Mouse (Mus musculus): ENCODE data around the gene Tmem114. TPM values are rescaled to one million over a fixed set of nuclear protein-coding genes. Genes with fewer than 3 reads are reported as not detected.

Tmem114 gene
- 0.77 and 0.79 TPM in 2 replicates for polyA plus RNA-seq (2015; fragmentation: Nextera tagmentation; extraction: Ambion mirVana)

GRCm38 (mm10) chr16:8424971-8425330 is at the start of gene Tmem114:
Tmem114 (minus strand) TSS chr16:8425136.
- Histone ChIP-seq H3K9me3 (no peaks in the 10 kb centered on the region), H3K36me3 (no peaks in the 10 kb centered on the region), H3K4me1 (replicated peaks) (peaks cover 11% of the 10 kb centered on the region), H3K4me2 (peak within 1 kb of the TSS; percentile 96), H3K4me3 (peak within 1 kb of the TSS; percentile 44), H3K27me3 (peaks cover 46% of the 10 kb centered on the region), H3K9ac (peak within 1 kb of the TSS; percentile 36), H3K27ac (replicated peaks) (no peak within 1 kb of the TSS)
- ATAC-seq (ENCODE audit: low FRiP score, low read depth) = no peak
- 2% methylated on average over 16 of the region's 16 CpGs for WGBS

GRCm38 (mm10) chr16:8470603-8471481 is 45.9 kb upstream of the Tmem114 start, which contains the start of gene Mettl22:
Mettl22 (plus strand) TSS chr16:8470788.
- Histone ChIP-seq H3K4me2 (peak within 1 kb of the TSS; percentile 80), H3K36me3 (peaks cover 5% of the 10 kb centered on the region; the same call in 1 of the 2 replicates), H3K27ac (replicated peaks) (peak within 1 kb of the TSS; percentile 83), H3K9ac (peak within 1 kb of the TSS; percentile 80), H3K4me3 (peak within 1 kb of the TSS; percentile 87), H3K4me1 (replicated peaks) (peaks cover 14% of the 10 kb centered on the region), H3K27me3 (no peaks in the 10 kb centered on the region), H3K9me3 (no peaks in the 10 kb centered on the region)
- under 1% methylated on average over 48 of the region's 48 CpGs for WGBS
- peak; percentile 97 for ATAC-seq (ENCODE audit: low FRiP score, low read depth)

DNA sequence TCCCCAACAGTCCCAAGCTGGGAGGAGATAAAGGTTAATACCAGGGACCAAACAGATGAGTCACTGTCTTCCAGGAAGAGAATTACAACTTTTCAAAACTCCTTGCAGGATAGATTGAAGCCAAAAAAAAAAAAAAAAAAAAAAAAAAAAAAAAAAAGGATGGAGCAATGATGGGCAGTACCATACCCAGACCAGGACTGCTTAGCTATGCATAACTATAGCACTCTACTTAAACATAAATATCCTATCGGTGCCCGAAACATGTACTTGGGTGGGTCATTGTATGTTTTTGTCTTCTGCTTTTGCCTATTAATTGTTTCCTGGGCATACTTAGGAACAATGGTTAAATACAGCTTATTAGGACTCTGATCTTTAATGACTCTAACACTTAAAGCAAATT is 45.2 kb upstream of the Tmem114 start:
- Histone ChIP-seq H3K9ac (peak overlapping the region; percentile 80; the same call in 1 of the 2 replicates), H3K4me1 (replicated peaks) (peaks cover 14% of the 10 kb centered on the region), H3K4me3 (peak overlapping the region; percentile 87), H3K4me2 (peak overlapping the region; percentile 80), H3K36me3 (peaks cover 5% of the 10 kb centered on the region; the same call in 1 of the 2 replicates), H3K27ac (replicated peaks) (no peak overlapping the region), H3K27me3 (no peaks in the 10 kb centered on the region), H3K9me3 (no peaks in the 10 kb centered on the region)
- 83% methylated on average over 2 of the region's 2 CpGs for WGBS
- ATAC-seq (ENCODE audit: low FRiP score, low read depth) = peak; percentile 47; the same call in 1 of the 2 replicates

- Histone ChIP-seq H3K9me3 (no peaks in the 10 kb centered on the region), H3K4me2 (no peak overlapping the region), H3K4me1 (replicated peaks) (0 out of 2 replicates have a peak, but pooled peaks cover 3% of the 10 kb centered on the region), H3K4me3 (no peak overlapping the region), H3K9ac (no peak overlapping the region), H3K36me3 (no peaks in the 10 kb centered on the region), H3K27me3 (no peaks in the 10 kb centered on the region), H3K27ac (replicated peaks) (no peak overlapping the region)
- 39% methylated on average over 6 of the region's 6 CpGs for WGBS
- no peak for ATAC-seq (ENCODE audit: low FRiP score, low read depth)
Measured at GRCm38 (mm10) chr16:8459098-8459497, 34.2 kb upstream of the Tmem114 start.

GRCm38 (mm10) chr16:8458391-8458790 is 33.5 kb upstream of the Tmem114 start:
- Histone ChIP-seq H3K27ac (replicated peaks) (no peak overlapping the region), H3K4me3 (no peak overlapping the region), H3K27me3 (no peaks in the 10 kb centered on the region), H3K4me1 (replicated peaks) (0 out of 2 replicates have a peak, but pooled peaks cover 3% of the 10 kb centered on the region), H3K36me3 (no peaks in the 10 kb centered on the region), H3K9me3 (no peaks in the 10 kb centered on the region), H3K4me2 (no peak overlapping the region), H3K9ac (no peak overlapping the region)
- 94% methylated on average over 4 of the region's 4 CpGs for WGBS
- no peak for ATAC-seq (ENCODE audit: low FRiP score, low read depth)

GRCm38 (mm10) chr16:8455221-8455620 is 30.3 kb upstream of the Tmem114 start:
- Histone ChIP-seq H3K27ac (replicated peaks) (no peak overlapping the region), H3K4me2 (no peak overlapping the region), H3K9me3 (no peaks in the 10 kb centered on the region), H3K27me3 (no peaks in the 10 kb centered on the region), H3K4me3 (no peak overlapping the region), H3K4me1 (replicated peaks) (0 out of 2 replicates have a peak, but pooled peaks cover 3% of the 10 kb centered on the region), H3K36me3 (no peaks in the 10 kb centered on the region), H3K9ac (no peak overlapping the region)
- ATAC-seq (ENCODE audit: low FRiP score, low read depth) = no peak
- 73% methylated on average over 2 of the region's 2 CpGs for WGBS

DNA sequence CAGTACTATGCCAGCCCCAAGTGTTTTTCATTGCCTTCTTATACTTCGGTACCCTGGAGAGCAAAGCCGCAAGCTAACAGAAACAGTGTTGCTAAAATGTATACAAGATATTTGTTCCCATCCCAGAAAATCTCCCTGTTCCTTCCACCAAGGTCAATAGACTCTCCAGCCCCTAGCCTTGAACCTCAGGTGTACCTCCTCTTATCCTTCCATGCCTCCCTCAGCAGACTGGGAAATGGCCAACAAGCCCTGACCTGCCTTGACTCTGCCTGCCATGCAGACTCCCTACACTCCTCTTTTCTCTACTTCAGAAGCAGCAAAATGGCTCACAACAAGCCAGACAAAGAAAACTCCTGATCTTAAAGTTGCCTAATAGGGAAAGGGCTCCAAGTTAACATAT is 28.4 kb upstream of the Tmem114 start:
- 98% methylated on average over 2 of the region's 2 CpGs for WGBS
- Histone ChIP-seq H3K9ac (no peak overlapping the region), H3K4me3 (no peak overlapping the region), H3K27me3 (no peaks in the 10 kb centered on the region), H3K36me3 (no peaks in the 10 kb centered on the region), H3K4me2 (no peak overlapping the region), H3K4me1 (replicated peaks) (0 out of 2 replicates have a peak, but pooled peaks cover 3% of the 10 kb centered on the region), H3K9me3 (no peaks in the 10 kb centered on the region), H3K27ac (replicated peaks) (no peak overlapping the region)
- no peak for ATAC-seq (ENCODE audit: low FRiP score, low read depth)

- Histone ChIP-seq H3K4me3 (no peak overlapping the region), H3K36me3 (no peaks in the 10 kb centered on the region), H3K27ac (replicated peaks) (no peak overlapping the region), H3K4me2 (no peak overlapping the region), H3K27me3 (no peaks in the 10 kb centered on the region), H3K9ac (no peak overlapping the region), H3K9me3 (no peaks in the 10 kb centered on the region), H3K4me1 (replicated peaks) (no peaks in the 10 kb centered on the region)
- WGBS = 91% methylated on average over 6 of the region's 6 CpGs
- no peak for ATAC-seq (ENCODE audit: low FRiP score, low read depth)
Measured at GRCm38 (mm10) chr16:8446256-8446655, 21.3 kb upstream of the Tmem114 start.

DNA sequence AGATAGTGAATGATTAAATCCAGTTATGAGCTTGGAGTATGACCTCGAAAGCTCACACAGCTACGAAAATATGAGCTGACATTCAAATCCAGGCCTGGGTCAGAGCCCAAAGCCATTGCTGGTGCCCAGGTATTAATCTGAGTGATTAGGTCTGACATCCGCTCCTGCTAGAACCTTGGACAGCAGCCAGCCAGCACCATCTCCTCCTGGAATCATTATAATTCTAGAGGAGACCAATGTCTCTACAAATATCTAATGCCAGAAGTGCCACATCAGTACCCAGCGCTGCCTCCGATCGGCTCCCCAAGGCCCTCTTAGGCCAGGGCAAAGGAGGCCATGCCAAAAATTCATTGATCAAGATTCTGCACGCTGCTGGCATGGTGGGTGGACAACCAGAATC is 20.0 kb upstream of the Tmem114 start:
- no peak overlapping the region for H3K4me3 ChIP-seq
- WGBS = 80% methylated on average over 7 of the region's 7 CpGs
- no peak overlapping the region for H3K27ac ChIP-seq (replicated peaks)
- no peaks in the 10 kb centered on the region for H3K4me1 ChIP-seq (replicated peaks)
- no peaks in the 10 kb centered on the region for H3K27me3 ChIP-seq
- ATAC-seq (ENCODE audit: low FRiP score, low read depth) = no peak
- no peaks in the 10 kb centered on the region for H3K9me3 ChIP-seq
- H3K4me2 ChIP-seq = no peak overlapping the region
- no peak overlapping the region for H3K9ac ChIP-seq
- no peaks in the 10 kb centered on the region for H3K36me3 ChIP-seq

- no peak for ATAC-seq (ENCODE audit: low FRiP score, low read depth)
- Histone ChIP-seq H3K27me3 (no peaks in the 10 kb centered on the region), H3K9ac (no peak overlapping the region), H3K9me3 (no peaks in the 10 kb centered on the region), H3K27ac (replicated peaks) (no peak overlapping the region), H3K4me1 (replicated peaks) (no peaks in the 10 kb centered on the region), H3K36me3 (no peaks in the 10 kb centered on the region), H3K4me2 (no peak overlapping the region), H3K4me3 (no peak overlapping the region)
- WGBS = 89% methylated on average over 3 of the region's 3 CpGs
Measured at GRCm38 (mm10) chr16:8432616-8433015, 7.7 kb upstream of the Tmem114 start.

GRCm38 (mm10) chr16:8429531-8429930 is 4.6 kb upstream of the Tmem114 start:
- H3K9me3 ChIP-seq = no peaks in the 10 kb centered on the region
- no peak overlapping the region for H3K4me3 ChIP-seq
- peaks cover 5% of the 10 kb centered on the region for H3K4me1 ChIP-seq (replicated peaks)
- H3K9ac ChIP-seq = no peak overlapping the region
- WGBS = 86% methylated on average over 4 of the region's 4 CpGs
- H3K27ac ChIP-seq (replicated peaks) = no peak overlapping the region
- no peak overlapping the region for H3K4me2 ChIP-seq
- peaks cover 26% of the 10 kb centered on the region for H3K27me3 ChIP-seq
- H3K36me3 ChIP-seq = no peaks in the 10 kb centered on the region
- ATAC-seq (ENCODE audit: low FRiP score, low read depth) = no peak

DNA sequence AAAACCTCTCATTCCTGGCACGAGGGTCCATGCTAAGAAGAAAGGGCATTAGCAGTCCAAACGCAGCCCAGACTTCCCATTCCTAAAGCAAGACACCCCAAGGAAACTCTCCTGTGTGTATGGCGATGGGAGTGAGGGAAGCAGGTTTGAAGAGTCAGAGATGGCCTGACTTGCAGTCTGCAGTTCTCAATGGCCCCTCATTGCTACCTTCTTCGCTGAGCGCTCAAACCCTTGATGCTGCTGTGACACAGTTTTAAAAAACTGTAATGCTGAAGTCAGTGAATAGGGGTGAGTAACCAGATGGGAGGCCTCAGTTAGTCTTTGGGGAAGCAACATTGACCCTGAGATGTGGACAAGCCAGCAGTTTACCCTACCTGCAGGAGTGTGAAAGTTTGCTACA is 800 bp upstream of the Tmem114 start:
- 90% methylated on average over 5 of the region's 5 CpGs for WGBS
- peaks cover 11% of the 10 kb centered on the region for H3K4me1 ChIP-seq (replicated peaks)
- H3K4me3 ChIP-seq = no peak overlapping the region
- H3K4me2 ChIP-seq = no peak overlapping the region
- no peak overlapping the region for H3K27ac ChIP-seq (replicated peaks)
- no peak for ATAC-seq (ENCODE audit: low FRiP score, low read depth)
- no peaks in the 10 kb centered on the region for H3K36me3 ChIP-seq
- no peaks in the 10 kb centered on the region for H3K9me3 ChIP-seq
- H3K9ac ChIP-seq = no peak overlapping the region
- peaks cover 46% of the 10 kb centered on the region for H3K27me3 ChIP-seq
